Mouse (Mus musculus) limb, embryonic 14.5 days (tissue): ENCODE measurements around the gene Cybc1. TPM values are rescaled to one million over a fixed set of nuclear protein-coding genes. Genes with fewer than 3 reads are reported as not detected.
A peak's percentile ranks its signal among the peaks of the same experiment; 100 is the strongest.

ENCODE experiments used
- ATAC-seq: fragments of 200-750 bp; cut with Nextera tagmentation; 2 replicates; pipeline ENCODE4 v1.8.0; 2017; ENCODE audit warnings: low read depth, moderate number of reproducible peaks, moderate TSS enrichment; ENCODE audit not compliant: low FRiP score
- DNase-seq: peaks from one replicate; pipeline ENCODE4 v3.0.0-alpha.2; 2015; ENCODE audit warnings: low spot score
- H3K27ac ChIP-seq: fragments of 300-500 bp; sonication (generic); replicated peaks from 2 replicates; pipeline ENCODE4 v1.5.1; 2014; ENCODE audit warnings: low read depth, mild to moderate bottlenecking, low read length, moderate library complexity, mixed read lengths
- H3K27me3 ChIP-seq: fragments of 300-500 bp; sonication (generic); 2 replicates; pipeline ENCODE4 v1.6.1; 2014; ENCODE audit warnings: low read length, mixed read lengths; ENCODE audit not compliant: control insufficient read depth, insufficient read depth
- H3K36me3 ChIP-seq: fragments of 300-500 bp; sonication (generic); 2 replicates; pipeline ENCODE4 v1.6.1; 2014; ENCODE audit warnings: mild to moderate bottlenecking, low read length, moderate library complexity, mixed read lengths; ENCODE audit not compliant: control insufficient read depth, insufficient read depth
- H3K4me1 ChIP-seq: fragments of 300-500 bp; sonication (generic); 2 replicates; pipeline ENCODE4 v1.6.1; 2014; ENCODE audit warnings: antibody characterized with exemption, low read length, mixed read lengths; ENCODE audit not compliant: control insufficient read depth, insufficient read depth
- H3K4me2 ChIP-seq: fragments of 300-500 bp; sonication (generic); replicated peaks from 2 replicates; pipeline ENCODE4 v1.6.1; 2014; ENCODE audit warnings: low read depth, mild to moderate bottlenecking, low read length, moderate library complexity; ENCODE audit not compliant: severe bottlenecking
- H3K4me3 ChIP-seq: fragments of 300-500 bp; sonication (generic); replicated peaks from 2 replicates; pipeline ENCODE4 v1.5.1; 2014; ENCODE audit warnings: low read length
- H3K9ac ChIP-seq: fragments of 300-500 bp; sonication (generic); 2 replicates; pipeline ENCODE4 v1.6.1; 2014; ENCODE audit warnings: mild to moderate bottlenecking, low read depth, low read length, moderate library complexity; ENCODE audit not compliant: severe bottlenecking
- H3K9me3 ChIP-seq: fragments of 300-500 bp; sonication (generic); 2 replicates; pipeline ENCODE4 v1.6.1; 2016; ENCODE audit warnings: low read length; ENCODE audit not compliant: control insufficient read depth
- POLR2A ChIP-seq: fragments of 200-500 bp; IDR thresholded peaks from 2 replicates; pipeline ENCODE4 v1.8.0; 2012; ENCODE audit warnings: inconsistent platforms, mild to moderate bottlenecking, moderate library complexity, borderline replicate concordance; ENCODE audit not compliant: insufficient read depth, insufficient read length; ENCODE audit errors: extremely low read depth
- WGBS: fragments of 180-500 bp; shearing (Covaris S2); extraction: QIAGEN DNeasy Blood & Tissue Kit; methylation state at CpG from one replicate; pipeline ENCODE4 v1.1.7; 2014; 5-methylcytosine and 5-hydroxymethylcytosine counted together
- polyA plus RNA-seq, 2 experiments: library from polyadenylated mRNA; depleted of rRNA in 1 of 2; stranded (reverse) in 1 of 2; unstranded in 1 of 2; fragments of >200 nt; fragmentation: Nextera tagmentation in 1 of 2; extraction: Ambion mirVana in 1 of 2; gene quantifications; 2 replicates each; pipeline versions ENCODE4 v1.2.1 to v1.2.3; 2012 to 2014

The Cybc1 gene
- polyA plus RNA-seq, 2 experiments: 41.3 to 47.1 TPM

- H3K4me2 ChIP-seq: peak within 1 kb of the TSS; percentile 52
- H3K4me3 ChIP-seq: peak within 1 kb of the TSS; percentile 68
- ATAC-seq (peak; percentile 100), DNase-seq (peak; percentile 100)
- peak within 1 kb of the TSS; percentile 78 for H3K9ac ChIP-seq
- peak; percentile 97; the same call in 1 of the 2 replicates for TF ChIP-seq POLR2A
- under 1% methylated on average over 50 of the region's 50 CpGs for WGBS
- H3K9me3 ChIP-seq: no peaks in the 10 kb centered on the region
- peak within 1 kb of the TSS; percentile 98 for H3K27ac ChIP-seq
- peaks cover 20% of the 10 kb centered on the region for H3K4me1 ChIP-seq
- no peaks in the 10 kb centered on the region for H3K27me3 ChIP-seq
- H3K36me3 ChIP-seq: peaks cover 32% of the 10 kb centered on the region
Measured at GRCm38 (mm10) chr11:121236564-121237344, 7.6 kb upstream of the Cybc1 start, which contains the start of gene Narf. Gene Narf (plus strand): TSS chr11:121237253.

DNA sequence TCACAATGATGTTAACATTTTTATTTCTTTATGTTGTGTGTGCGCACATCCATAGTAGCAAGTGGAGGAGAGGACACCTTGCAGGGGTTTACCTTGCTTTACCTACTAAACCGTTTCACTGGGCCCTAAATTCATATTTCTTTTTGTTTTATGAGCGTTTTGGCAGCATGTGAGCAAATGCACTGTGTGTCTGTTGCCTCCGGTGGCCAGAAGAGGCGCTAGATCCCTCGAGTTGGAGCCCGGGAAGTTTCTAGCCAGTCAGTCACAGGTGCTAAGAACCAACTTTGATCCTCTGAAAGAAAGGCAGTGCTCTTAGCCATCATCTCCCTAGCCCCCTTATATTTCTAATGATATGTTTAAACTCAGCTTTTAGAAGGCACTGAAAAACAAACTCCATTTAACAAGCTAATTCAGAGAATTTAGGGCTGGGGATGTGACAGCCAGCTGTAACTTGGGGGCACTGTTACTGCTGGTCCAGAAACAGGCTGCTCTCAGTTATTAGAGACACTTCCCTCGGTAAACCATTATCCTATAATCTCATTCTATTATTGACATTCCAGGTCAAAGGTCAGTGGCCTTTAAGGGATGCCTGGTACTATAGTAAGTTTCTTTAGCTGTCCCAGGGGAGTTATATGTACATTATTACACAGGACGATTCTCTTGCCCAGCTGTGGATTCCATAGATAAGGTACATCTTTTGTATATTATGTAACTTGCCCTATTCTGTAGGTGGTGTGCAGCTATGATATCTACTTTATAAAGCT lies 6.5 kb upstream of the Cybc1 start:
- Histone ChIP-seq H3K9me3 (no peaks in the 10 kb centered on the region), H3K4me3 (peak overlapping the region; percentile 68; the same call in 1 of the 2 replicates), H3K27ac (peak overlapping the region; percentile 98), H3K9ac (no peak overlapping the region), H3K4me2 (peak overlapping the region; percentile 51), H3K27me3 (no peaks in the 10 kb centered on the region), H3K36me3 (peaks cover 21% of the 10 kb centered on the region), H3K4me1 (peaks cover 20% of the 10 kb centered on the region)
- ATAC-seq (no peak), DNase-seq (peak; percentile 31)
- 26% methylated on average over 9 of the region's 9 CpGs for WGBS
- TF ChIP-seq POLR2A: no peak

- Histone ChIP-seq H3K27me3 (no peaks in the 10 kb centered on the region), H3K36me3 (no peaks in the 10 kb centered on the region), H3K9ac (no peak overlapping the region), H3K27ac (no peak overlapping the region), H3K9me3 (no peaks in the 10 kb centered on the region), H3K4me3 (no peak overlapping the region), H3K4me2 (no peak overlapping the region), H3K4me1 (peaks cover 23% of the 10 kb centered on the region)
- WGBS: 36% methylated on average over 4 of the region's 4 CpGs
- DNase-seq (no peak), ATAC-seq (no peak)
- no peak for TF ChIP-seq POLR2A
Measured at GRCm38 (mm10) chr11:121232706-121233105, 3.6 kb upstream of the Cybc1 start.

DNA sequence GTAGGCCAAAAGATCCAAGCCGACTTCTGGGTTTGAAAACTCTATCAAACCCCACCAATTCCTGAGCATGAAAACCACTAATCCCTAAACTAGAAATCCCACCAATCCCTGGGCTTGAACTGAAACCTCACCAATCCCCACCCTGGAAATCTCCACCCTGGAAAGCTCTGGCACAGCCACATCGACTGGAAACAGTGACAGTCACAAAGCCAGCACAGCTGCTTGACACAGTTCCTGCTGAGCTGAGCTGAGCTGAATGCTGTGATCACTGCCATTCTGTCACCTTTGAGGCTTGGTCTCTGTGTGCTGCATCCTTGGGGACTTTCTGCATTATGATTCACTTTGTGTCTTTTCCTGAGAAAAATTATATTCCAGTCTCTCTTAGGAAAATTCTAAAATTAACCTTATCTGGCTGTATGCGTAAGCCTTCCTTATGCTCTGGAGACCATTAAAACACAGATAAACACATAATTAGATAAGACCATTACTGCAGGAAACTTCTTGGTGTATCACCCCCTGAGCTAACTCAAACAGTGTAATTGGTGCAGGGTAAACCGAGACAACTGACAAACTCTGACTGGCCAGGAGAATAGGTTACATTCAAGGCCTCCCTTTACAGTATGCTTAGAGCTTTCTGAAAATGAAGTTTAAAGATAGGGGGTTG lies 2.6 kb upstream of the Cybc1 start:
- peak; percentile 22 for DNase-seq
- H3K9me3 ChIP-seq: no peaks in the 10 kb centered on the region
- no peak overlapping the region for H3K27ac ChIP-seq
- no peaks in the 10 kb centered on the region for H3K36me3 ChIP-seq
- H3K4me1 ChIP-seq: peaks cover 23% of the 10 kb centered on the region
- no peak overlapping the region for H3K4me2 ChIP-seq
- no peak overlapping the region for H3K9ac ChIP-seq
- no peaks in the 10 kb centered on the region for H3K27me3 ChIP-seq
- no peak for ATAC-seq
- H3K4me3 ChIP-seq: no peak overlapping the region
- 59% methylated on average over 4 of the region's 4 CpGs for WGBS
- no peak for TF ChIP-seq POLR2A

DNA sequence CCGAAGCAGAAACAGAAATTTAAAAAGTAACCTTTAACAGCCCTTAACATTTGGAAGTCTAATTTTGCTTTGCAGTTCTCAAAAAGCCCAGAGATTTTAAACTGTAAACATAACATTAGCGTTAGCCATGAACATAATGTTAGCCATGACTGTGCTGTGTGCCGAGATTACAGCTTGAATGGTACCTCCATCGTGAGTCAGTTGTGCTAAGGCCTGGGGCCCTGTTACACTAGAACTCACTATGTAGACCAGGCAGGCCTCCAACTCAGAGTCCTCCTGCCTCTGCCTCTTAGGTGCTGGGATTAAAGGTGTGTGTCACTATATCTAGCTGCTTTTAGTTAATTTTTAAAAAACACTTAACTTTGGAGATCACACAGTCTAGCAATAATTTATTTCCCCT lies 2.1 kb upstream of the Cybc1 start:
- ATAC-seq (no peak), DNase-seq (no peak)
- WGBS: 75% methylated on average over 4 of the region's 4 CpGs
- H3K27me3 ChIP-seq: no peaks in the 10 kb centered on the region
- no peak for TF ChIP-seq POLR2A
- H3K36me3 ChIP-seq: peaks cover 5% of the 10 kb centered on the region
- H3K9me3 ChIP-seq: no peaks in the 10 kb centered on the region
- H3K27ac ChIP-seq: no peak overlapping the region
- H3K4me2 ChIP-seq: no peak overlapping the region
- no peak overlapping the region for H3K4me3 ChIP-seq
- no peak overlapping the region for H3K9ac ChIP-seq
- H3K4me1 ChIP-seq: peaks cover 21% of the 10 kb centered on the region
